Mouse (Mus musculus): ENCODE results near the gene Gnb1.

DNA sequence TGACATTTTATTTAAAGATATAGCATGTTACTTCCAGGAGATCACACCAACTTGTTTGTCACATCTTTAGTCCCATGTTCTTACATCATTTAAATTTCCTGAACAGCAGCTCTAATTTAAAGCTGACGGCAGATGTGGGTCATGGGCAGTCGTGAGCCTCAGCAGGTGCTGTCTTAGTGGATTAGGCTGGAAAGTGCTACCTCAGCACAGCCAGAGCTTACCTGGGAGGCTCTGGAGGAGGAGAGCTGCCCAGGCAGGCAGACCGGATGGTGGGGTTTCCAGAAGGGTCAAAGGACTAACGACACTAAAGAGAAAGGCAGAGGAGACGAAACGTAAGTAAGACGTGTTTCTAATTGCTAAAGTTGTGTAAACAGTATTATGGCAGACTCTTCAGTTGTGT is 31.2 kb downstream of the Gnb1 start:
- no peak for TF ChIP-seq POLR2A (IDR thresholded peaks at IDR 0.05; ENCODE audit: insufficient read depth, low read depth, low read length)
- no peak for TF ChIP-seq EP300 (IDR thresholded peaks at IDR 0.05; ENCODE audit: insufficient read depth, low read depth, low read length)
- TF ChIP-seq CTCF (IDR thresholded peaks at IDR 0.05): no peak

Measured in heart, adult 2 months (tissue).